Mouse (Mus musculus) forebrain, embryonic 16.5 days (tissue): ENCODE data around the gene Rab2b. TPM values are rescaled to one million over a fixed set of nuclear protein-coding genes. Genes with fewer than 3 reads are reported as not detected.

Experiments used
- ATAC-seq: fragments of 200-750 bp; cut with Nextera tagmentation; 2 replicates; pipeline ENCODE4 v1.8.0; 2017; ENCODE audit warnings: mild to moderate bottlenecking, moderate library complexity
- H3K27ac ChIP-seq: fragments of 300-500 bp; sonication (generic); 2 replicates; pipeline ENCODE4 v1.5.1; 2014; ENCODE audit warnings: low read length, control low read depth
- H3K27me3 ChIP-seq: fragments of 300-500 bp; sonication (generic); replicated peaks from 2 replicates; pipeline ENCODE4 v1.6.1; 2014; ENCODE audit warnings: low read length; ENCODE audit not compliant: control insufficient read depth, insufficient read depth
- H3K36me3 ChIP-seq: fragments of 300-500 bp; sonication (generic); 2 replicates; pipeline ENCODE4 v1.6.1; 2014; ENCODE audit not compliant: control insufficient read depth, insufficient read depth
- H3K4me1 ChIP-seq: fragments of 300-500 bp; sonication (generic); replicated peaks from 2 replicates; pipeline ENCODE4 v1.6.1; 2014; ENCODE audit warnings: low read length; ENCODE audit not compliant: control insufficient read depth, insufficient read depth
- H3K4me2 ChIP-seq: fragments of 300-500 bp; sonication (generic); 2 replicates; pipeline ENCODE4 v1.6.1; 2014; ENCODE audit warnings: mild to moderate bottlenecking, low read length, control low read depth
- H3K4me3 ChIP-seq: fragments of 300-500 bp; sonication (generic); replicated peaks from 2 replicates; pipeline ENCODE4 v1.5.1; 2014; ENCODE audit warnings: mild to moderate bottlenecking, low read length, control low read depth
- H3K9ac ChIP-seq: fragments of 300-500 bp; sonication (generic); replicated peaks from 2 replicates; pipeline ENCODE4 v1.6.1; 2014; ENCODE audit warnings: low read depth, low read length, control low read depth
- H3K9me3 ChIP-seq: fragments of 300-500 bp; sonication (generic); 2 replicates; pipeline ENCODE4 v1.6.1; 2016; ENCODE audit warnings: low read length; ENCODE audit not compliant: control insufficient read depth
- WGBS: fragments of 180-500 bp; shearing (Covaris S2); extraction: QIAGEN DNeasy Blood & Tissue Kit; methylation state at CpG from one replicate; pipeline ENCODE4 v1.1.7; 2014; 5-methylcytosine and 5-hydroxymethylcytosine counted together
- polyA plus RNA-seq: library from polyadenylated mRNA; unstranded; fragments of >200 nt; fragmentation: Nextera tagmentation; extraction: Ambion mirVana; gene quantifications from 2 replicates; pipeline ENCODE4 v1.2.1, GENCODE M21; 2015

The Rab2b gene
- polyA plus RNA-seq, 1 experiment from 2014 or later = 56.8 TPM

- Histone ChIP-seq H3K36me3 (peaks cover 41% of the 10 kb centered on the region), H3K9ac (no peak overlapping the region), H3K4me1 (no peaks in the 10 kb centered on the region), H3K9me3 (no peaks in the 10 kb centered on the region), H3K27ac (no peak overlapping the region), H3K4me3 (no peak overlapping the region), H3K27me3 (no peaks in the 10 kb centered on the region), H3K4me2 (no peak overlapping the region)
- ATAC-seq = no peak
- 94% methylated on average over 1 of the region's 1 CpGs for WGBS
Observed at GRCm38 (mm10) chr14:52236216-52236615, 43.1 kb downstream of the Rab2b start.

GRCm38 (mm10) chr14:52235165-52235564, 44.2 kb downstream of the Rab2b start:
- Histone ChIP-seq H3K4me3 (no peak overlapping the region), H3K4me1 (no peaks in the 10 kb centered on the region), H3K4me2 (no peak overlapping the region), H3K36me3 (peaks cover 51% of the 10 kb centered on the region), H3K9ac (no peak overlapping the region), H3K27ac (no peak overlapping the region), H3K9me3 (no peaks in the 10 kb centered on the region), H3K27me3 (no peaks in the 10 kb centered on the region)
- WGBS = 96% methylated on average over 7 of the region's 7 CpGs
- ATAC-seq = no peak

GRCm38 (mm10) chr14:52232249-52232648, 47.1 kb downstream of the Rab2b start:
- no peaks in the 10 kb centered on the region for H3K27me3 ChIP-seq
- H3K4me1 ChIP-seq = no peaks in the 10 kb centered on the region
- no peak overlapping the region for H3K4me3 ChIP-seq
- no peaks in the 10 kb centered on the region for H3K9me3 ChIP-seq
- 91% methylated on average over 6 of the region's 6 CpGs for whole genome bisulfite sequencing
- H3K36me3 ChIP-seq = peaks cover 60% of the 10 kb centered on the region
- no peak for ATAC-seq
- no peak overlapping the region for H3K4me2 ChIP-seq
- H3K27ac ChIP-seq = no peak overlapping the region
- no peak overlapping the region for H3K9ac ChIP-seq

GRCm38 (mm10) chr14:52225972-52226371, 53.4 kb downstream of the Rab2b start:
- no peak for ATAC-seq
- Histone ChIP-seq H3K27me3 (no peaks in the 10 kb centered on the region), H3K9me3 (no peaks in the 10 kb centered on the region), H3K4me2 (no peak overlapping the region), H3K4me1 (no peaks in the 10 kb centered on the region), H3K27ac (no peak overlapping the region), H3K4me3 (no peak overlapping the region), H3K36me3 (peaks cover 56% of the 10 kb centered on the region), H3K9ac (no peak overlapping the region)
- WGBS = 94% methylated on average over 2 of the region's 2 CpGs

GRCm38 (mm10) chr14:52217261-52217660, 62.1 kb downstream of the Rab2b start:
- 94% methylated on average over 5 of the region's 5 CpGs for WGBS
- no peak for ATAC-seq

More at GRCm38 (mm10) chr14:52217261-52217660, 62.1 kb downstream of the Rab2b start:
- Histone ChIP-seq H3K27ac (no peak overlapping the region), H3K27me3 (no peaks in the 10 kb centered on the region), H3K4me3 (no peak overlapping the region), H3K4me2 (no peak overlapping the region), H3K9ac (no peak overlapping the region), H3K36me3 (peaks cover 73% of the 10 kb centered on the region), H3K4me1 (no peaks in the 10 kb centered on the region), H3K9me3 (no peaks in the 10 kb centered on the region)

Other genes starting within 250 kb of the Rab2b start
- gene Olfr221, start 237.1 kb downstream of the Rab2b start, polyA plus RNA-seq = not detected in 2 replicates
- 655 and 693 TPM in 2 replicates for gene Hnrnpc, start 175.5 kb downstream of the Rab2b start, polyA plus RNA-seq
- gene Rpgrip1, start 168.8 kb downstream of the Rab2b start, polyA plus RNA-seq = 48.2 and 54.5 TPM in 2 replicates
- 55.8 and 67.3 TPM in 2 replicates for gene Supt16, start 82.1 kb downstream of the Rab2b start, polyA plus RNA-seq
- 37.4 and 42.4 TPM in 2 replicates for gene Chd8, start 21.8 kb downstream of the Rab2b start, polyA plus RNA-seq
- 52.1 and 60.2 TPM in 2 replicates for gene Tox4, start 399 bp downstream of the Rab2b start, polyA plus RNA-seq
- gene Mettl3, start 25.6 kb upstream of the Rab2b start, polyA plus RNA-seq = 53.3 and 55.7 TPM in 2 replicates
- gene Sall2, start 49.2 kb upstream of the Rab2b start, polyA plus RNA-seq = 31.0 and 34.7 TPM in 2 replicates
- gene Olfr1513, start 76.9 kb upstream of the Rab2b start, polyA plus RNA-seq = not detected in 2 replicates
- gene Olfr1512, start 99.6 kb upstream of the Rab2b start, polyA plus RNA-seq = not detected in 2 replicates
- not detected in 2 replicates for gene Olfr1511, start 117.8 kb upstream of the Rab2b start, polyA plus RNA-seq
- gene Olfr1510, start 134.8 kb upstream of the Rab2b start, polyA plus RNA-seq = not detected in 2 replicates
- not detected in 2 replicates for gene Olfr1509, start 163.4 kb upstream of the Rab2b start, polyA plus RNA-seq
- not detected in 2 replicates for gene Olfr1508, start 187.9 kb upstream of the Rab2b start, polyA plus RNA-seq
- not detected in 2 replicates for gene Olfr1507, start 216.2 kb upstream of the Rab2b start, polyA plus RNA-seq